Mouse (Mus musculus): Measurements from ENCODE around the gene Ssr1. TPM values are rescaled to one million over a fixed set of nuclear protein-coding genes. Genes with fewer than 3 reads are reported as not detected.

Ssr1 gene
- total and polyA plus RNA-seq, 2 experiments from 2014 or later, result 16.6 to 50.7 TPM

GRCm38 (mm10) chr13:37967052-37967437 is 27.0 kb downstream of the Ssr1 start:
- Histone ChIP-seq H3K4me3 (ENCODE audit: low read depth, low read length) (no peak overlapping the region), H3K27me3 (ENCODE audit: control insufficient read depth, insufficient read depth, low read length) (no peaks in the 10 kb centered on the region), H3K36me3 (replicated peaks; ENCODE audit: control insufficient read depth, insufficient read depth, low read length) (no peaks in the 10 kb centered on the region), H3K4me1 (ENCODE audit: control insufficient read depth, insufficient read depth) (peaks cover 7% of the 10 kb centered on the region; the same call in 1 of the 2 replicates), H3K4me2 (ENCODE audit: low read depth, low read length) (no peak overlapping the region), H3K9me3 (replicated peaks; ENCODE audit: control insufficient read depth, low read length) (no peaks in the 10 kb centered on the region), H3K27ac (ENCODE audit: low read depth) (no peak overlapping the region), H3K9ac (replicated peaks; ENCODE audit: low read depth, low read length) (no peak overlapping the region)
- ATAC-seq (ENCODE audit: insufficient read depth, low read depth) (peak; percentile 23; the same call in 1 of the 2 replicates), DNase-seq (ENCODE audit: low spot score) (no peak)
- TF ChIP-seq EP300 (IDR thresholded peaks at IDR 0.05; ENCODE audit: low read depth), result no peak
- TF ChIP-seq CTCF (IDR thresholded peaks at IDR 0.05; ENCODE audit: low read depth), result no peak
- 37% methylated on average over 12 of the region's 12 CpGs for WGBS

- H3K27ac ChIP-seq (ENCODE audit: low read depth), result no peak overlapping the region
- ATAC-seq (ENCODE audit: insufficient read depth, low read depth), result no peak
- 84% methylated on average over 15 of the region's 15 CpGs for WGBS
Measured at GRCm38 (mm10) chr13:37966256-37967051, 27.6 kb downstream of the Ssr1 start.

GRCm38 (mm10) chr13:37965126-37965914 is 28.7 kb downstream of the Ssr1 start:
- Histone ChIP-seq H3K36me3 (replicated peaks; ENCODE audit: control insufficient read depth, insufficient read depth, low read length) (no peaks in the 10 kb centered on the region), H3K4me2 (ENCODE audit: low read depth, low read length) (no peak overlapping the region), H3K9me3 (replicated peaks; ENCODE audit: control insufficient read depth, low read length) (no peaks in the 10 kb centered on the region), H3K27ac (ENCODE audit: low read depth) (no peak overlapping the region), H3K4me1 (ENCODE audit: control insufficient read depth, insufficient read depth) (peaks cover 7% of the 10 kb centered on the region; the same call in 1 of the 2 replicates), H3K27me3 (ENCODE audit: control insufficient read depth, insufficient read depth, low read length) (no peaks in the 10 kb centered on the region), H3K9ac (replicated peaks; ENCODE audit: low read depth, low read length) (no peak overlapping the region), H3K4me3 (ENCODE audit: low read depth, low read length) (no peak overlapping the region)
- ATAC-seq (ENCODE audit: insufficient read depth, low read depth), result no peak
- no peak for DNase-seq (ENCODE audit: low spot score)
- WGBS, result 55% methylated on average over 17 of the region's 17 CpGs
- TF ChIP-seq CTCF (IDR thresholded peaks at IDR 0.05; ENCODE audit: low read depth), result no peak
- no peak for TF ChIP-seq EP300 (IDR thresholded peaks at IDR 0.05; ENCODE audit: low read depth)

More at GRCm38 (mm10) chr13:37966256-37967051, 27.6 kb downstream of the Ssr1 start:
- TF ChIP-seq EP300 (IDR thresholded peaks at IDR 0.05; ENCODE audit: low read depth), result no peak
- TF ChIP-seq CTCF (IDR thresholded peaks at IDR 0.05; ENCODE audit: low read depth), result no peak
- H3K4me3 ChIP-seq (ENCODE audit: low read depth, low read length), result no peak overlapping the region
- H3K9me3 ChIP-seq (replicated peaks; ENCODE audit: control insufficient read depth, low read length), result no peaks in the 10 kb centered on the region
- no peak overlapping the region for H3K9ac ChIP-seq (replicated peaks; ENCODE audit: low read depth, low read length)
- H3K27me3 ChIP-seq (ENCODE audit: control insufficient read depth, insufficient read depth, low read length), result no peaks in the 10 kb centered on the region
- DNase-seq (ENCODE audit: low spot score), result no peak
- peaks cover 7% of the 10 kb centered on the region; the same call in 1 of the 2 replicates for H3K4me1 ChIP-seq (ENCODE audit: control insufficient read depth, insufficient read depth)
- no peak overlapping the region for H3K4me2 ChIP-seq (ENCODE audit: low read depth, low read length)
- H3K36me3 ChIP-seq (replicated peaks; ENCODE audit: control insufficient read depth, insufficient read depth, low read length), result no peaks in the 10 kb centered on the region

- Histone ChIP-seq H3K27ac (ENCODE audit: low read depth) (no peak overlapping the region), H3K9ac (replicated peaks; ENCODE audit: low read depth, low read length) (no peak overlapping the region)
Measured at GRCm38 (mm10) chr13:37964128-37965087, 29.6 kb downstream of the Ssr1 start.

More at GRCm38 (mm10) chr13:37964128-37965087, 29.6 kb downstream of the Ssr1 start:
- peak overlapping the region; percentile 73 for H3K4me2 ChIP-seq (ENCODE audit: low read depth, low read length)
- DNase-seq (ENCODE audit: low spot score), result no peak
- H3K4me3 ChIP-seq (ENCODE audit: low read depth, low read length), result peak overlapping the region; percentile 52
- no peaks in the 10 kb centered on the region for H3K9me3 ChIP-seq (replicated peaks; ENCODE audit: control insufficient read depth, low read length)
- H3K27me3 ChIP-seq (ENCODE audit: control insufficient read depth, insufficient read depth, low read length), result no peaks in the 10 kb centered on the region
- no peak for ATAC-seq (ENCODE audit: insufficient read depth, low read depth)
- no peaks in the 10 kb centered on the region for H3K36me3 ChIP-seq (replicated peaks; ENCODE audit: control insufficient read depth, insufficient read depth, low read length)
- 44% methylated on average over 20 of the region's 20 CpGs for WGBS
- H3K4me1 ChIP-seq (ENCODE audit: control insufficient read depth, insufficient read depth), result peaks cover 9% of the 10 kb centered on the region
- TF ChIP-seq CTCF (IDR thresholded peaks at IDR 0.05; ENCODE audit: low read depth) (no peak), EP300 (IDR thresholded peaks at IDR 0.05; ENCODE audit: low read depth) (no peak)

Measured in heart, postnatal 0 days (tissue).